Mouse (Mus musculus) CD4-positive, CD25-positive, alpha-beta regulatory T cell, adult 2 months (primary cell): ENCODE results near the gene Atf7.
"Not testable (repeated sequence)": the region's sequence is repeated elsewhere in the genome, so short reads cannot be mapped to it uniquely, and the experiment has no call there.

Experiments used
- DNase-seq: peaks from one replicate; pipeline ENCODE4 v3.0.0-alpha.2; 2012; ENCODE audit warnings: low read depth, low spot score

Atf7 gene

DNA sequence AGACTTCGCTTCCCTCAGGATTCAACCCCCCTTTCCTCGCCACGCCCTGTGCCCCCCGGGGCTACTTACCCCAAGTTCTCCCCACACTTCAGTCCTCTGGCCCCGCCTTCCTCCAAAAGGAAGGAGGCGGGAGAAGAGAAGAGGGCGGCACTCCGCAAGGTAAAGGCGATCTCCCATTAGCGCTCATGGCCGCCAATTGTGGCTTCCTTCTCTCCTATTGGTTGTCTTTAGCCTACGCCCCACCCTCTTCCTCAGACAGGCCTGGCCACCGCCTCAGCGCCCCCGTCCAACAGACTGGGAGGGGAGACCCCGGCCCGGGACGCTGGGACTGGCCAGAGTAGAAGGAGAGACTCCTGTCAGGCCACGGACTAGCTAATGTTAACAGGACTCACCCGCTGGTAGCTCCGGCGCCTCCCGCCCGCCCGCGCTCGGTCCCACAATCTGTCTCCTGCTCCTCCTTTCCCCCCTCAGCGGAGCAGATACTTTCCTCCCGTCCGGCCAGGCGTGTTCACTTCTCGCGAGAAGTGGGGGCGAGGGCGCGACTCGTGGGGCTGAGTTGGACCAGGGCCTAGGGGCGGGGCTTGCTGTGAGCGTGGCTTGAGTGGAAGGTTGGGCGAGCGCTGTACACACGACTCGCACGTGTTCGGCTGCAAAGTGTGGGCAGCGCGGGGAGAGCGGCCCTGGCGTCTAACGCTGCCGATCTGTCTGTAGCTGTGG lies at the start of gene Atf7, which contains the start of gene Gm28047:
Atf7 (minus strand) TSS at position 495 of the 717 bp plus-strand sequence.
Gm28047 (minus strand) TSS at position 98 of the 717 bp plus-strand sequence.
- peak; percentile 99 for DNase-seq

DNA sequence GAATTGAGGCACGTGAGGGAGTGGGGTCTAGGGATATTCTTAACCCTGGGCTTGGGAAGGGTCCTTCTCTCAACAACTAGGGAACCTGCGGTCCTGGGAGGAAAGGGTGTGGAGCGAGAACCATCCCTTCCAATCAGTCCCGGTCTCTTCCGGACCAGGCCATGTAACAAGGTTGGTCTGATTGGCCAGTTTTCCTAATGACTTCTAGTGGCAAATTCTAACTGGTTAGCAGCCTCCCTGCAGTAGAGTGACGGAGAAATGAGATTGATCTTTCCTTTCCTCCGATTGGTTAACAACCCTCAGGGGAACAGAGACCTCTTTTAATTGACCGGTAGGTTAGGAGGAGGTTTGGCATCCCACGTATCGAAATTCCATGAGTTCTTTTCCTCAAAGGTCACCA lies 48.3 kb upstream of the Atf7 start:
- no peak for DNase-seq

DNA sequence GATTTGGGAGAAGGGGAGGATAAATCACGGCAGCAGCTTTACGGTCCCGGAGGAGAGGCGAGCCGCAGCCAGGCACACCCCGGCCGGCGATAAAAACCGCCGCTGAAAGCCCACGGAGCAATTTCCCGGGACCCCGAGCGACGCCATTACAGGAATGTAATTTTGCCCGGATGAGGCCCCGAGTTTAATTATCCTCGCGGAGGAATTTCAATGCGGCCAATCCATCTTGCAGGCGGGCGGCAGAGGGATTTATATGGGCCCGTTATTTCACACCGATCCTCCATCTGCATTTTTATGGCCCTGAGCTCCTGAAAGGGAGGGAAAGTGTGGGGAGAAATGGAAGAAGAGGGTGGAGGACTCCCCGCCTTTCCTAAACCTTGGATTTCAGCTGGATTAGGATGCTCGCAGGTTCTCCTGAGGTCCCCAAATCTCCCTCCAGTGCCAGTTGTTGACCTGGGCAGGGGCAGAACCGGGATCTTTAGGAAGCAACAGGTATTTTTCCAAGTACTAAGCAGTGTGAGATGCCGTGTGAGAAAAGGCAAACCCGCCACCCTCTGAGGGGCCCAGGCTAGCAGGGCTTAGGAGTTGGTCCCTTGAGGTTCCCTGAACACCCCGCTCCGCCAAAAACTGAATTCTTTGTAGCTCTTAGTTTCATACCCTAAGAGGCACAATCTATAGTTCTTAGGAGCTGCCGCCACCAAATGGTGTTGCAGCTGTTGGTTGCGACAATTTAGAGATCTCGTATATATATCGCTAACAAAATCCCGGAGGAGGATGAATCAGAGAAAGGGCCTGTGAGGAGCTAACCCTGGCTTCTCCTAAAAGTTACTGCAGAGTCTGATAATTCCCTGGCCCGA lies 47.2 kb upstream of the Atf7 start, which contains the start of gene Atp5g2:
Atp5g2 (minus strand) TSS at position 138 of the 857 bp plus-strand sequence.
- peak; percentile 16 for DNase-seq

DNA sequence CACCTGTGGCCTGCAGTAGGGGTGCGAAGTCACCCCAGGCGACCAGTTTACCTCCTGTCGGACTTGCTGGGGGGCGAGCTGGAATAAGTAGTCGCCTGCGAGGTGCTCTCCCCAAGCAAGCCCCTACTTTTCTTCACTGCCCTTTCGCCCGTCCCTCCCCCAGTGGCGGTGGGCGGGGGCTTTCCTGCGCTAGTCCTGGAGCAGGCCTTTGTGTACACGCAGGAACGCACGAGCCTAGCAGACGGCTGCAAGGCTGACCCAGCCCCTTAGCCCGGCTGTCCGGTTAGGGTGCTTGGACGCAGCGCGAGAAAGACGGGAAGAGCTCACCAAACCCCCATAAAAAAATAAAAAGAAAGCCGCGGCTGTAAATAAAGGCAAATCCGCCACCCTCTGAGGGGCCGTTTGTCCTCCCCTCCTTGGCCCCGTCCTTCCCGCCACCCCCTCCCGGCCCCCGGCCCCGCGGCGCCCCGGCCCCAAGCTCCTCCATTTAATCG lies 46.5 kb upstream of the Atf7 start:
- DNase-seq, result peak; percentile 67

DNA sequence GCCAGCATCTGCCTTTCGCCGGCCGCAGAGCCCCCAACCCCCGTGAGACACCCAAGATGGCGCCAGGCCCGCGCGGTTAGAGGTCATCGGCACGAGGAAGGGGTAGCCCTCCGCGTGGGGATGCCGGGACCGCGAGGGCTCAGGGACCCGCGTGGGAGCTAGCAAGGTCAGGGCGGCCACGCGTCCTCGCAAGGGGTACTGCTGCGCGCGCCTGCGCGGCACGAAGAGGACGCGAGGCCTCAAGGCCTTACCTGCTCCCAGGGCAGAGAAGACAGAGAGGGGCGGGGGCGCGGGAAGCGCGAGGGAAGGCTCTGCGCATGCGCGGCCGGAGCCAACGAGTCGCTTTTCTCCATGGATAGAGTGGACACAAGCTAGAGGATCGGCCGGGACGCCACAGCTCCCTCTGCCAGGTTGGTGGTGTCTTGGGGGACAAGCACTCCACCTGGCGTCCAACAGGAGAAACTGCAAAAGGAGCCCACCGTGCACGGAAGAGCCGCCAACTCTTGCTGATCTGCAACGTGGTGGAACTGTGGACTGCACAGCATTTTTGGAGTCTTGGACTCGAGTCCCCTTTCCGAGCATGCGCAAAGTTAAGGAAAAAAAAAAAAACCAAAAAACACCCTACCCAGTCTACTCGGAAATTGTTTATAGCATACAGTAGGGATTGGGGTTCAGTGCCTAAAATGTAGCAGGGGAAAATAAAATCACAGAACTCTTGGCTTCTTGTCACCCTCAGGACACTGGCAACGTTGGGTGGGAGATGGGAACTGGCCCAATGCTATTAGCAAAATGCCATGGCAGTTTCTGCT lies 45.7 kb upstream of the Atf7 start:
- DNase-seq, result peak; percentile 98

DNA sequence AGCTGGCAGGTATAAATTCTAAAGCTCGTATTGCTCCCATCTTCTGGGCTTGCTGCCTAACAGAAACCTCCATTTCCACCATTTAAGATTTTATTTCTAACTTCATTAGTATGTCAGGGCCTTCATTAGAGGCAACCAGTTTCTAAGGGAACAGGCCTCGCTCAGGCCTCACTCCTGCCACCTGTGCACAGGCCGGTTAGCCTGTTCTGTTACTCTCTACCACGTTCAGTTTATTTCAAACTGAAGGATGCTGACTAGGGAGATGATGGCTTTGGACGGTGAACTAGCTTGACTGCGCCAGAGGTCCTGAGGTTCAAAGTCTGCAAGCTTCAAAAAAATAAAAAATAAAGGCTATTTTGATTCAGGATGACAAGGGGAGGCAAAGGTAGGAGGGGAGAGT lies 45.0 kb upstream of the Atf7 start:
- DNase-seq, result peak; percentile 34

DNA sequence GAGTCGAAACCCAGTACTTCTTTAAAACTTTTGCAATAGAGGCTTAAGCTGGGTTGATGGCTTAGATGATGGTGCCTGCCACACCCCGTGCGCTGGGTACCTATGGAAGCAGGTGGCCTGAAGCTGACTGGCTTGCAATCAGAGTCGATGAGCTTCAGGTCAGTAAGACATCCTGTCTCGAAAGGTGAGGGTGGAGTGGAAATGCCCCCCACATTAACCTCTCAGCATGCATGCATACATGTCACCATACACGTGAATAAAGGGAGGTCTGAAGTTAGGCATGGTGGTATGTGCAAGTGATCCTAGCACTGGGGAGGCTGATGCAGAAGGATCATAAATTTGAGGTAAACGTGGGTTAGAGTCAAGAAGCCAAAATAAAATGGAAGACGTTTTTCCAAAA lies 44.3 kb upstream of the Atf7 start:
- DNase-seq, result no peak

DNA sequence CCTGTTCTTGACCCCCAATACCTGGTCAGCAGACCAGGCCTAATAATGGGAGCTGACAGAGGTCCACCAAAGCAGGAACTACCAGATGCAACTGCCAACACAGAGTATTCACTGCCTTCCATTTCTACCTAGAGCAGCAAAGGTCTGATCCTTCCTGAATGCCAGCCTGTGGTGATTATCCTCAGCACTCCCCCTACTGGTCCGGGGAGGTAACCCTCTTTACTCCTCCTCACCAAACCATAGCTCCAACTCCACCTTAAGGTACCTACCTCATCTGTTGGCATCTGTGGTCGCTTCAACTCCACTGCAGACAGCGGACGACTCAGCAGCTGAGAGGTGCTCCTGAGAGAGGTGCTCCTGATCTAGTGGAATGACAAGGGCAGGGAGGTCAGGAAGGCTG lies 40.2 kb upstream of the Atf7 start:
- peak; percentile 82 for DNase-seq

DNA sequence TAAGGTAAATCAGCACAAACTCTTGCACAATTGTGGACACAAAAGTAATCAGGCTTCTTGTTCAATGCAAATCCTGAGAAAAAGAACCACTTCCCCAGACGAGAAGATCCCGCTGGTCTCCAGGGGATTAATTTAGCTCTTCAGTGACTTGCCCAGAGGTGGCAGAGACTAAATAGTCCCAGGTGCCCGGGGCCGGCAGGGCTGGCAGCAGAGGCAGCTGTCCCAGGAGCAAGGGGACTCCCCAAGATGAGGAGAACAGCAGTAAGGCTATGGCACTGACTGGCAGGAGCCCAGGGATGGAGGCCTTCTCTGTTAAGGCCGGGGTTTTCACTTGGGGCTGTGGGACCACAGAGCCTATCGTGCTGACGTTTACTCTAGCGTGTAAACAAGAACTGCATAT lies 38.6 kb upstream of the Atf7 start:
- DNase-seq, result no peak

DNA sequence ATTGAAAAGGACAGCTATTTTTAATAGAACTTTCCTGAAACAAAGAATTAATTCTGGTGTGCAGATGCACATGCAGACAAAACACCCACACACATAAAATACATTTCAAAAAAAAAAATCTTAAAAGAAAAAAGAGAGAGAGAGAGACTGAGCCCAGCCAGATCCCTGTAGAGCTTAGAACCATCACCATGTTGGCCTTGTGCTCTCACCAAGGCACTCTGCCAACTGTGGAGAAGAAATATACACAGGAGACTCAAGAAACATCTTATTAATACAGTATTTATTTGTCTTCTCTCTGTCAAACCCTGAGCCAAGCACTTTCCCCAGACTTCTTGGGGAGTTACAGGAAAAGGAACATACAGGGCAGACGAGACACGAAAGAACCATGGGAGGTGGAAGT lies 37.3 kb upstream of the Atf7 start:
- DNase-seq, result not testable (repeated sequence)

DNA sequence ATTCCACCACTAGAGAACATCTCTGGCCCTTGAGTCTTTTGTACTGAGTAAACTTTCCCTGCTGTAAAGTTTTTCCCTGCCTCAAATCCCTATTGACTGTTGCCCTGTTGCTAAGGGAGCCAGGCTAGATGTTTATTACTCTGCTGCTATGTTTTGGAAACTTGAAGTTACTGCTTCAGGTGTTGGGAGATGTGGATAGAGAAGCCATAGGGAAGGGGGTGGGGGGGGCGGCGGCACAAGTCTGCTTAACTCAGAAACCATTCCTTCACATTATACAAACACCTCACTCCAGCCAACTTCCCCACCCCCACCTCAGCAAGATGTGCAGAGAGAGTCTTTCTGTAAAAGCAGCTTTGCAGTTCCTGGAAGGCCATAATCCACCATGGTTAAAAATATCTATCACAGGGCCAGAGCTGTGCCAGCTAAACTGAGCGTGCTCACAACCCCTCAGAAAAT lies 32.7 kb upstream of the Atf7 start:
- no peak for DNase-seq

DNA sequence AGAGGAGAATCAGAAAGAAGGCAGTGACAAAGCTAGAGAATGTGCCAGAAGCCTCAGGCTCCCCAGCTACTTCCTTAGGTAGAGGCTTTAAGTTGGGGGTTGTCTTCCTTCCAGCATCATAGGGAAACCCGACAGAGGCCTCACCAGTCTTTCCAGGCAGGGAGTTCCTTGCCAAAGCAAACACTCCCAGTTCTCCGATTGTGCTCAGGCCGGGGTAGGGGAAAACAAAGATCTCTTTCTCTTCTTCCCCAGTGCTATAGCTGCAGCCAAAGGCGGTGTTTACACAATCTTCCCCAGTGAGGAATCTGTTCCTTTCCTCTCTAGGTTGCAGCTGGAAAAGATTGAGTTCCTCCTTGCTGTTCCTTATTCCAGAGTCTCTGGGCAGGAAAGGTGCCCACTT lies 31.4 kb upstream of the Atf7 start:
- no peak for DNase-seq

DNA sequence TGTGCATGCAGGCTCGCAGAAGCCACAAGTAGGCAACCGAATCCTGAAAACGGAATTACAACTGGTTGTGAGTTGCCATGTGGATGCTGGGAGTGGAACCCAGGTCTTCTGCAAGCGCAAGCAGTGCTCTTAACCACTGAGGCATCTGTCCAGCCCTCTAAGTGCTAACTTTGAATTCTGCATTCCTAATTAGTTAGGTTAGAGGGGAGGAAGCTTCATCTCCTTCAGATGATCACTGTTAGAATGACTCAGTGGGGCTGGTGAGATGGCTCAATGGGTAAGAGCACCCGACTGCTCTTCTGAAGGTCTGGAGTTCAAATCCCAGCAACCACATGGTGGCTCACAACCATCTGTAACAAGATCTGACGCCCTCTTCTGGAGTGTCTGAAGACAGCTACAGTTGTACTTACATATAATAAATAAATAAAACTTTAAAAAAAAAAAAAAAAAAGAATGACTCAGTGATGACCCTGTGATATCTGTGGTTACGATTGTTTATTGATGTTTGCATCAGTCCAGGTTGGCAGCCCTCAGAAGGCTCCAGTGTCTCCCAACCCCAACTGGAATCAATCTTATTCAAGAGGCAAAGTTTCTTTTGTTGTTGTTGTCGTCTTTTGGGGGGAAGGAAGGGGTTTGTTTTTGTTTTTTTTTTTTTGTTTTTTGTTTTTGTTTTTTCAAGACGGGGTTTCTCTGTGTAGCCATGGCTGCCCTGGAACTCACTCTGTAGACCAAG lies 26.8 kb upstream of the Atf7 start:
- DNase-seq, result not testable (repeated sequence)

DNA sequence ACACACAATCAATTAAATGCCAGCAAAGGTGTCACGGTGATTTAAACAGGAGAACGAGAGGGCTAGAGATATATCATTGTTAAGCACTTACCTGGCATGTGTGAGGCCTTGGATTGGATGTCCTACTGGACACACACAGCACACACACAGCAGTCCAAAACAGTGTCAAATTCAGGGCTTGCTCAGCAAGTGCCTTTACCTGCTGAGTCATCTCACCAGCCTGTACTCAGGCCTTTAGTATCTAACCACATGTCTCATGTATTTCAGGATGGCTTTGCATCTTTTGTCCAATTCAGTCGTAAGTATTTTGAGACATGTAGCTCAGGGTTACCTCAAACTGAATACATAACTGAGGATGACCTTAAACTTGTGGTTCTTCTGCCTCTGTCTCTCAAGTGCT lies 25.8 kb upstream of the Atf7 start:
- DNase-seq, result no peak

DNA sequence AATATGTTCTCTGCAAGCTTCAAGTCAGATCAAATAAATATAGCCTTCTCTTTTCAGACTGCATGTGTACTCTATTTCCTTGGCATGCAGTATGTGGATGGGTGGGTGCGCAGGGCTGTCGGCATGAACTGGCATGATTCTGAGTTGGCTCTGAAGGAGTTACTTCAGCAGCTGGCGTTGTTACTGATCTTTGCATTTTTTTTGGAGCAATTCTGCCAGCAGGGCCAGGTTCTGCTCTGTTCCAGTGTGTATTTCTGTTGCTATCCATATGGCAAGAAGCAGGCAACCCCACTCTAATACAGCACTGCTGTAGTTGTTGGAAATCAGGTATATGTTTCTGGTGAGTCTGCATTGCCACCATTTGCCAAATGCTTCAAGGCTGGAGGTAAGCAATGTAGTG lies 10.6 kb upstream of the Atf7 start:
- DNase-seq, result no peak

DNA sequence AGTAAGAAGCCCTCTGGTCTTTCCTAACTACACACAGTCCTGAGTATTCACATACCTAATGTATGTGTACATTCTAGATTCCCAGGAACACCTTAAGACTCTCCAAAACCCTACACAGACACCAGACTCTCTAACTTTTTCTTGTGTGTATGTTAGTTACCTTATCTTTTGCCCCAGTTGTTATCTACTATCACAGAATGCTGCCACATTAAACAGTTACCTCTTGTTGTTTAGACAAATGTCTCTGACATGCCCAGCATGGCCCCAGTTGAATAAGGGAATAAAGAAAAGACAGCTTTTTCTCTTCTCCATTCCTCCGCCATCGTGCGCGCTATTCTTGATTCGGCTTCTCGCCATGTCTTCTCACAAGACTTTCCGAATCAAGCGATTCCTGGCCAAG lies 9.4 kb upstream of the Atf7 start:
- no peak for DNase-seq

DNA sequence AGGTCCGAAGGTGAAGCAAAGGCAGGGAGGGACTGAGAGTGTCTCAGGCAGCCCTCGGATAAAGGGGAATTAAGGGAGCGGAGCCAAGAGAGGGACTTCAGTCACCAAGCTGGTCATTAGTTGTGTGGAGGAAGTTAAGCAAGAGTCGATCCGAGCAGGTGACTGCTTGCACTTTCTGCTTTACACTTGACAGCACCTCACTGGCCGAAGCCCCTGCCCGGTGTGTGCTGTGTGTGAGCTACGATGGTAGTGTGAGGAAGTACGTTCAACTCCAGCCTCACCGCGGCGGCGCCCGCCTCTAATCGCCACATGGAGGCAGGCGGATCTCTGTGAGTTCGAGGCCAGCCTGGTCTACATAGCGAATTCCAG lies 407 bp upstream of the Atf7 start:
- DNase-seq, result no peak

DNA sequence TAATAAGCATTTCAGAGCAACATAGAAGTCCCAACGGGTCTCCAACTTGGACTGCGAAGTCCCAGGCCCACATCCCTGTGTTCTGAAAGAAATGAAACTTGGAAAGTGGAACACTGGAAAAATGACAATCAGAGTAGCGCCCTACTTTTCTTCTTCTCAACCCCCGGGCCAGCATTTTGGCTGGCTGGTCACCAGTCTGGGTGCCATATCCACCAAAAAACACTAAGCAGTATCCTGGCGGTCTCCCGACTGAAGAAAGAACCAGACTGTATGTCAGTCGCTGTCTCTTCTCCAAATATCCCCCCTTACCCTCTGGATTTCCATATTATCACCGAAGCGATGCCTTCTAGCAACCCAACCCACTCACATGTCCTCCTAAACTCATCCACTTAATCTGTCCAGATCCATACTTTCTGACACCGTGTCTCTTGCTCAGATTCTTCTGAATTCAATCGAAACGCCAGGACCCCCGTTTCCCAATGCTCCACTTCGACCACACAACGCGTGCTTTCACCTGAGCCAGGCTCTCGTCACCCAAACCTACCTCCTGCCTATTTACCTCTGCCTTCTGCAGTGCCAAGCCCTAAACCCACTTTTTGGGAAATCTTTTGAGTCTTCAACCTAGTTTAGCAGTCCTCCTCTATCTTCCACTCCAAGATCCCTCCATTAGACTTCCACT lies 834 bp downstream of the Atf7 start:
- DNase-seq, result no peak

DNA sequence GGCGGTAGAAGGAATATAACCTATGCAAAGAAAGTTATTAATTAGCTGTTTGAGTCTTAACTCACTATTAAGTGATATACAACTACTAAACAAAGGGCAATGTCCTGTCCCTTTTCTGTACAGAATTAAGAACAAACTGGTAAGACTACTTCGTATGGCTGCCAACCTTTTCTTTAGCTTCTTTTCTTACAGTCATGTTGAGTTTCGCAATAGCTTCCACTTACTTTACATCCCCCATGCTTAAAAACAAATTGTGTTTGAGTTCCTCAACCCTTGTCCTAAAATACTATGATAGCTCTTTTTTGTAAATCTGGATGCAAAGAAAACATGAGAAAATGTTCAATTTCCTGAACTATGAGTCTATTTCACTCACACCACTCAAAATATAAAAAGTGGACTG lies 2.1 kb downstream of the Atf7 start:
- DNase-seq, result no peak

DNA sequence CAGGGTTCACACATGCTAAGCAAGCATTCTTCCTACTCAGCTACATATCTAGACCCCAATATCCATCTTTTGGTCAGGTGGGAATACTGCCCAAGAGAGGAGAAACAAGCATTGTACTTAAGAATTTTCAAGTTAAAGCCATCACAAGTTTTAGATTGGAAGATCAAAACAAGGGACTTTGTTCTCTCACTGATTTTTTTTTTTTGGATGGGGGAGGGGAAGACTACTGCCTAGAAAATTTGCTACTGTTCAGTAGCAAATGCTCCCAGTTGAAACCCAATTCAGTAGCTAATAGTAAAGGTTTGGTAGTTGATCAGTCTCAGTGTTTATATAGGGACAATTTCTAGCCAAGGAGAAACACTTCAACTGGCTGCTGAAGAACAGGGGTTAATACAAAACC lies 2.7 kb downstream of the Atf7 start:
- DNase-seq, result no peak

DNA sequence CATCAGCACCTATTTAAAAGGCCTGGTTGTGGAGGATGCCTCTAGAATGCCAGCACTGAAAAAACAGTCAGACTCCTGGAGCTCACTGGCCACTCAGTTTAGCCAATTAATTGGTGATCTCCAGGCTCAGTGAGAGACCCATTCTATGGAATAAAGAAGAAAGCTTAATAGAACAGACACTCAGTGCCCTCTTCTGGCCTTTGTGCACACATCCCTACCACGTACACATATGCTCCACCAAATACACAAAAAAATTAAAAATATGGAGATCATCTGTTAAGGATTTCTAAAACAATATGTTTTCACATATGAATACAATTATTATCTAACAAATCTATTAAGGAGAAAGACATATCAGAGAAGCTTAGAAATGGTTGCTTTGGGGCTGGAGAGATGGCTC lies 4.5 kb downstream of the Atf7 start:
- DNase-seq, result no peak
